Mouse (Mus musculus) limb, embryonic 14.5 days (tissue): ENCODE data around the gene Elavl3. TPM values are rescaled to one million over a fixed set of nuclear protein-coding genes. Genes with fewer than 3 reads are reported as not detected.

Experiments
- ATAC-seq: fragments of 200-750 bp; cut with Nextera tagmentation; 2 replicates; pipeline ENCODE4 v1.8.0; 2017; ENCODE audit warnings: low read depth, moderate number of reproducible peaks, moderate TSS enrichment; ENCODE audit not compliant: low FRiP score
- DNase-seq: peaks from one replicate; pipeline ENCODE4 v3.0.0-alpha.2; 2015; ENCODE audit warnings: low spot score
- H3K27ac ChIP-seq: fragments of 300-500 bp; sonication (generic); replicated peaks from 2 replicates; pipeline ENCODE4 v1.5.1; 2014; ENCODE audit warnings: low read depth, mild to moderate bottlenecking, low read length, moderate library complexity, mixed read lengths
- H3K27me3 ChIP-seq: fragments of 300-500 bp; sonication (generic); 2 replicates; pipeline ENCODE4 v1.6.1; 2014; ENCODE audit warnings: low read length, mixed read lengths; ENCODE audit not compliant: control insufficient read depth, insufficient read depth
- H3K36me3 ChIP-seq: fragments of 300-500 bp; sonication (generic); 2 replicates; pipeline ENCODE4 v1.6.1; 2014; ENCODE audit warnings: mild to moderate bottlenecking, low read length, moderate library complexity, mixed read lengths; ENCODE audit not compliant: control insufficient read depth, insufficient read depth
- H3K4me1 ChIP-seq: fragments of 300-500 bp; sonication (generic); 2 replicates; pipeline ENCODE4 v1.6.1; 2014; ENCODE audit warnings: antibody characterized with exemption, low read length, mixed read lengths; ENCODE audit not compliant: control insufficient read depth, insufficient read depth
- H3K4me2 ChIP-seq: fragments of 300-500 bp; sonication (generic); replicated peaks from 2 replicates; pipeline ENCODE4 v1.6.1; 2014; ENCODE audit warnings: low read depth, mild to moderate bottlenecking, low read length, moderate library complexity; ENCODE audit not compliant: severe bottlenecking
- H3K4me3 ChIP-seq: fragments of 300-500 bp; sonication (generic); replicated peaks from 2 replicates; pipeline ENCODE4 v1.5.1; 2014; ENCODE audit warnings: low read length
- H3K9ac ChIP-seq: fragments of 300-500 bp; sonication (generic); 2 replicates; pipeline ENCODE4 v1.6.1; 2014; ENCODE audit warnings: mild to moderate bottlenecking, low read depth, low read length, moderate library complexity; ENCODE audit not compliant: severe bottlenecking
- H3K9me3 ChIP-seq: fragments of 300-500 bp; sonication (generic); 2 replicates; pipeline ENCODE4 v1.6.1; 2016; ENCODE audit warnings: low read length; ENCODE audit not compliant: control insufficient read depth
- POLR2A ChIP-seq: fragments of 200-500 bp; IDR thresholded peaks from 2 replicates; pipeline ENCODE4 v1.8.0; 2012; ENCODE audit warnings: inconsistent platforms, mild to moderate bottlenecking, moderate library complexity, borderline replicate concordance; ENCODE audit not compliant: insufficient read depth, insufficient read length; ENCODE audit errors: extremely low read depth
- WGBS: fragments of 180-500 bp; shearing (Covaris S2); extraction: QIAGEN DNeasy Blood & Tissue Kit; methylation state at CpG from one replicate; pipeline ENCODE4 v1.1.7; 2014; 5-methylcytosine and 5-hydroxymethylcytosine counted together
- polyA plus RNA-seq, 2 experiments: library from polyadenylated mRNA; depleted of rRNA in 1 of 2; stranded (reverse) in 1 of 2; unstranded in 1 of 2; fragments of >200 nt; fragmentation: Nextera tagmentation in 1 of 2; extraction: Ambion mirVana in 1 of 2; gene quantifications; 2 replicates each; pipeline versions ENCODE4 v1.2.1 to v1.2.3; 2012 to 2014

The Elavl3 gene
- polyA plus RNA-seq, 2 experiments: 0.67 TPM; not detected in 1

- ATAC-seq: no peak
- 3% methylated on average over 32 of the region's 32 CpGs for WGBS
- H3K9me3 ChIP-seq: no peaks in the 10 kb centered on the region
- no peak for TF ChIP-seq POLR2A
- H3K27ac ChIP-seq: no peak overlapping the region
- no peak overlapping the region for H3K4me2 ChIP-seq
- no peak overlapping the region for H3K4me3 ChIP-seq
- H3K9ac ChIP-seq: no peak overlapping the region
- H3K4me1 ChIP-seq: peaks cover 13% of the 10 kb centered on the region
- H3K36me3 ChIP-seq: peaks cover 21% of the 10 kb centered on the region
- peaks cover 63% of the 10 kb centered on the region for H3K27me3 ChIP-seq
- peak; percentile 61 for DNase-seq
These were observed 2.7 kb upstream of the Elavl3 start for GRCm38 (mm10) chr9:22054411-22055076.

GRCm38 (mm10) chr9:22053657-22054056, 1.8 kb upstream of the Elavl3 start:
- no peak overlapping the region for H3K27ac ChIP-seq
- TF ChIP-seq POLR2A: no peak
- peaks cover 70% of the 10 kb centered on the region for H3K27me3 ChIP-seq
- WGBS: 23% methylated on average over 7 of the region's 7 CpGs
- H3K9me3 ChIP-seq: no peaks in the 10 kb centered on the region
- ATAC-seq (no peak), DNase-seq (peak; percentile 36)
- peaks cover 13% of the 10 kb centered on the region for H3K4me1 ChIP-seq
- no peak overlapping the region for H3K9ac ChIP-seq
- no peak overlapping the region for H3K4me3 ChIP-seq
- H3K4me2 ChIP-seq: no peak overlapping the region
- peaks cover 16% of the 10 kb centered on the region for H3K36me3 ChIP-seq

- DNase-seq (no peak), ATAC-seq (no peak)
- Histone ChIP-seq H3K4me3 (peak overlapping the region; percentile 31), H3K4me1 (peaks cover 13% of the 10 kb centered on the region), H3K9me3 (no peaks in the 10 kb centered on the region), H3K27ac (no peak overlapping the region), H3K36me3 (no peaks in the 10 kb centered on the region), H3K9ac (no peak overlapping the region), H3K27me3 (peaks cover 70% of the 10 kb centered on the region), H3K4me2 (peak overlapping the region; percentile 53)
- TF ChIP-seq POLR2A: no peak
- WGBS: 2% methylated on average over 52 of the region's 67 CpGs
These were observed 464 bp downstream of the Elavl3 start for GRCm38 (mm10) chr9:22051161-22051957.

- 1% methylated on average over 36 of the region's 43 CpGs for WGBS
- H3K4me3 ChIP-seq: peak overlapping the region; percentile 31
- peak overlapping the region; percentile 53 for H3K4me2 ChIP-seq
- peaks cover 13% of the 10 kb centered on the region for H3K4me1 ChIP-seq
- ATAC-seq (no peak), DNase-seq (no peak)
- no peaks in the 10 kb centered on the region for H3K9me3 ChIP-seq
- no peak overlapping the region for H3K27ac ChIP-seq
- H3K36me3 ChIP-seq: no peaks in the 10 kb centered on the region
- H3K9ac ChIP-seq: no peak overlapping the region
- peaks cover 61% of the 10 kb centered on the region for H3K27me3 ChIP-seq
- no peak for TF ChIP-seq POLR2A
These were observed 1.4 kb downstream of the Elavl3 start for GRCm38 (mm10) chr9:22050351-22050889.

GRCm38 (mm10) chr9:22049721-22050270, 2.0 kb downstream of the Elavl3 start:
- H3K4me1 ChIP-seq: peaks cover 13% of the 10 kb centered on the region
- ATAC-seq (no peak), DNase-seq (no peak)
- H3K27ac ChIP-seq: no peak overlapping the region
- H3K36me3 ChIP-seq: no peaks in the 10 kb centered on the region
- TF ChIP-seq POLR2A: no peak
- peaks cover 55% of the 10 kb centered on the region for H3K27me3 ChIP-seq
- no peaks in the 10 kb centered on the region for H3K9me3 ChIP-seq
- H3K4me2 ChIP-seq: no peak overlapping the region
- no peak overlapping the region for H3K9ac ChIP-seq
- no peak overlapping the region for H3K4me3 ChIP-seq
- WGBS: 52% methylated on average over 4 of the region's 4 CpGs
